Mouse (Mus musculus): Measurements from ENCODE around the gene Hist1h3e. TPM values are rescaled to one million over a fixed set of nuclear protein-coding genes. Genes with fewer than 3 reads are reported as not detected.
"Not testable (repeated sequence)": the region's sequence is repeated elsewhere in the genome, so short reads cannot be mapped to it uniquely, and the experiment has no call there.

Hist1h3e gene
- total RNA-seq (2017), result 153 and 296 TPM in 2 replicates

GRCm38 (mm10) chr13:23561883-23562659, at the start of gene Hist1h3e:
Gene Hist1h3e (minus strand): TSS chr13:23562369.
- peak; percentile 89 to 94 for ATAC-seq (replicated peaks in 1 of 2; ENCODE audit: insufficient read depth in 1 of 2, low FRiP score in 2 of 2, low TSS enrichment in 1 of 2, low read depth in 1 of 2, poor library complexity in 2 of 2, severe bottlenecking in 2 of 2)

- no peak for ATAC-seq (replicated peaks in 1 of 2; ENCODE audit: insufficient read depth in 1 of 2, low FRiP score in 2 of 2, low TSS enrichment in 1 of 2, low read depth in 1 of 2, poor library complexity in 2 of 2, severe bottlenecking in 2 of 2)
Observed at GRCm38 (mm10) chr13:23611638-23612037, 49.5 kb upstream of the Hist1h3e start.

DNA sequence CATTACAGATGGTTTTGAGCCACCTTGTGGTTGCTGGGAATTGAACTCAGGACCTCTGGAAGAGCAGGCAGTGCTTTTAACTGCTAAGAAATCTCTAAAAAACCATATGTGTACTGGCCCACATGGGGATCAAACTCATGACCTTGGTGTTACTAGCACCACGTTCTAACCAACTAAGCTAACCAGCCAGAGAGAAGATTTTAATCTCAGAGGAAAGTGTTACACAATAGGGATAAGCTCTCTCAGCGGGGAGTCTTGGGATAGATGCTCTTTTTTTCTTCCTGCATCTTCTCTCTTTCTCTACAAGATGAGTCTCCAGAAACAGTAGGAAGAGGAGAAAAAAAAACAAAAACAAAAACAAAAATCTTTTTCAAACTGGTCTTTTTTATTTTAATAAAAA, 48.2 kb upstream of the Hist1h3e start:
- ATAC-seq (replicated peaks in 1 of 2; ENCODE audit: insufficient read depth in 1 of 2, low FRiP score in 2 of 2, low TSS enrichment in 1 of 2, low read depth in 1 of 2, poor library complexity in 2 of 2, severe bottlenecking in 2 of 2), result no peak

- no peak for ATAC-seq (replicated peaks in 1 of 2; ENCODE audit: insufficient read depth in 1 of 2, low FRiP score in 2 of 2, low TSS enrichment in 1 of 2, low read depth in 1 of 2, poor library complexity in 2 of 2, severe bottlenecking in 2 of 2)
Observed at GRCm38 (mm10) chr13:23609844-23610243, 47.7 kb upstream of the Hist1h3e start.

- no peak; a peak in 1 of 4 replicates for ATAC-seq (replicated peaks in 1 of 2; ENCODE audit: insufficient read depth in 1 of 2, low FRiP score in 2 of 2, low TSS enrichment in 1 of 2, low read depth in 1 of 2, poor library complexity in 2 of 2, severe bottlenecking in 2 of 2)
Observed at GRCm38 (mm10) chr13:23609209-23609608, 47.0 kb upstream of the Hist1h3e start.

DNA sequence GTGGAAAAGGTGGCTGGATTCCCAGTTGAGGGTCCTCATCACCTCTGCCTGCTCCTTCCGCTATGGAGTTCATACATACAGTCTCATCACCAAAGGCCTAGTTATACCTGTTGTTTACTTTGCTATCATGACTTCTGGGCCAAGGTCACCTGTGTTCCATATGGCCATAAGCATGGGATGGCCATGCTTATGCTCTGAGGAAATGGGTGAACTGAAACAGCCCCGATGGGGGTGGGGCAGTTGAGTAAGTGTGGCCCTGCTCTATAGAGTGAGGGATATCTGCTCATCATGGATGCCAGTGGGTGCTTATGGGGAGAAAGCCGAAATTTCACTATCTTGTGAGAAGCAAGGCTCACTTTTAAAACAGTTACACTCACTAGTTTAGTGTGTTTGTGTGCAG, 42.9 kb upstream of the Hist1h3e start:
- ATAC-seq (replicated peaks in 1 of 2; ENCODE audit: insufficient read depth in 1 of 2, low FRiP score in 2 of 2, low TSS enrichment in 1 of 2, low read depth in 1 of 2, poor library complexity in 2 of 2, severe bottlenecking in 2 of 2), result no peak

DNA sequence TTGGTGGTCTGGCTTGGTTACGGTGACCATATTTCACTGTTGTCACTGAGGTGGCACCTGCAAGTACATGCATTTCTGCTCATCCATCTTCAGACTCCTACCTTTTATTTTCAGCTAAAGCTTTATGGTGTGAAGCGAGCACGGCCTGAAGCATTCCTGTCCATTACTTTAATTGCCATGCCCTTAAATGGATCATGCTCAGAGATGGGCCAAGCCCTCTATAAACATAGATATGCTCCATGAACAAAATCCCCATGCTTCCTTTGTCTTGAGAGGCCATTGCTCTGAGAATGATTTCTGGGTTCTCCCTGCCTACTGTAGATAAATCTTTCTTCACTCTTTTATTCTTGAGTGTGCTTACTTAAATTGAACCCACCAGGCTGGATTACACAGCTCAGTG, 42.3 kb upstream of the Hist1h3e start:
- no peak for ATAC-seq (replicated peaks in 1 of 2; ENCODE audit: insufficient read depth in 1 of 2, low FRiP score in 2 of 2, low TSS enrichment in 1 of 2, low read depth in 1 of 2, poor library complexity in 2 of 2, severe bottlenecking in 2 of 2)

DNA sequence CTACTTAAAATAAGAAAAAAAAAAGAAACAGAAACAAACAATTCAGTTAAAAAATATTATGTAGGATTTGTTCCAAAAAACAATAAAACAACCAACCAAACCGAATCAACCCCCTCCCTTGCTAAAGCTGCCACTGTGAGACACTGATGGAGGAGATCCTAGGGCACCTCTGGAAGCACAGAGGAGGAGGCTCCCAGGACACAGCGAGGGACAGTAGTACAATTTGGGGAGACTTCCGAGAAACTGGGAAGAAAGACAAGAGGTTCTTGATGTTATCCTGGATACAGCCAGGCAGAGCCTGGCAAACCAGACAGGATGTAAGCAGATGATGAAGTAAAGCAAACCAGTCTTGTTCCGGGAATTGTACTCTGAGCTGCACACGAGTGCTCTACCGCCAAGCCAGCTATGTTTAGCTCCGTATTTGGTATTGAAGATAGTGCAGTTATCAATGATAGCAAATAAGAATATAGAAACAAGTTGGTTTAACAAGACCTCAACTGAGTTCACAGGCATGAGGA, 41.1 kb upstream of the Hist1h3e start:
- ATAC-seq (replicated peaks in 1 of 2; ENCODE audit: insufficient read depth in 1 of 2, low FRiP score in 2 of 2, low TSS enrichment in 1 of 2, low read depth in 1 of 2, poor library complexity in 2 of 2, severe bottlenecking in 2 of 2), result no peak

GRCm38 (mm10) chr13:23597957-23598356, 35.8 kb upstream of the Hist1h3e start:
- ATAC-seq (replicated peaks in 1 of 2; ENCODE audit: insufficient read depth in 1 of 2, low FRiP score in 2 of 2, low TSS enrichment in 1 of 2, low read depth in 1 of 2, poor library complexity in 2 of 2, severe bottlenecking in 2 of 2), result peak; percentile 34 to 74; a peak in 3 of 4 replicates

DNA sequence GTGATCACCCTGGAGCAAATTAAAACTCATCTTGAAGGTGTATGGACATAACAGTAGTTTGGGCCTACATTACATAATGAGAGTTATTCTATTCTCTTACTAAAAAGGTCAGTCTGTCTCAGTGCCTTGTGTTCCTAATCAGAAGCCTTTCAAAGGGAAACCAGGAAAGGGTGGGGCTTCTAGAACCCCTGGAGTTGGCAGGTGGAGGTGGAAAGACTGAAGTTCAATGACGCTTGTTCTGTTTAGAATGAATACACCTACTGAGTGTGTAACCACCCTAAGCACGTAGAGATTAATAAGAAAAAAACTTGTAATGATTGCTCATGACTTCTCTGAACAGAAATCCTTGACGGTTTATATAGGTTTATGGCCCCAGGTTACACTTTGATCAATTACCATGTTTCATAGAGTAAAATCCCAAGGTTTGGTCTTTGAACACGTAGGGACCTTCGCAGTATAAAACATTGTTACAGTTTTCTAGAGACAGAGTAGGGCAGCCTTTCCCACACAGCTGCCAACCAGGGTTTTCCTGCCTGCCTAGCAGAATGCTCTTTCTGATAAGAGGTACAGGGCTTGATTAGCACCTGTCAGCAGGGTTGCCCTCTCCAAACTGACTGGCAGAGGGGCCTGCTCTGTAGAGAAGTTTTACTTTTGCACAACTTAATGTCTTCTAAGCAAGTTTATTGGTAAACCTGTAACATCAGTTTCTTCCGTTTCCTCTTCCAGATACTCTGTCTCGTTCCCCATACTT, 33.6 kb upstream of the Hist1h3e start:
- no peak; a peak in 1 of 4 replicates for ATAC-seq (replicated peaks in 1 of 2; ENCODE audit: insufficient read depth in 1 of 2, low FRiP score in 2 of 2, low TSS enrichment in 1 of 2, low read depth in 1 of 2, poor library complexity in 2 of 2, severe bottlenecking in 2 of 2)

DNA sequence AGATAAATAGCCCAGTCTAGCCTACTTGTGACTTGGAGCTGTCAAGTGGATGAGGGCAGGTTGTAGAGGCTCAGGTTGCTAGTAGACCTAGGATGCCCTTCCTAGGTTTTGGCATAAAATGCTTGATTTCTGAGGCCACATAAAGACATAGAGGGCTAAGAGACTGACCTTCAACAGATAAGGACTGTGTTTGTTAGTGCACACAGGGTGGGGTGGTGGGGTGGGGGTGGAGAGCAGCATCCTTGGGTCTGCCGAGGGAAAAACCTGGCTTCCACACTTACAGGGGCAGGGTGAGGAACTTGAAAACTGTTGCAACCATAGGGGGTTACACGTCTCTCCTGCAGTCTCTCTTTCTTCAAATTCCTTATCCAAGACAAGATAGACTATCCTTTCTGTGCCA, 33.0 kb upstream of the Hist1h3e start:
- no peak for ATAC-seq (replicated peaks in 1 of 2; ENCODE audit: insufficient read depth in 1 of 2, low FRiP score in 2 of 2, low TSS enrichment in 1 of 2, low read depth in 1 of 2, poor library complexity in 2 of 2, severe bottlenecking in 2 of 2)

DNA sequence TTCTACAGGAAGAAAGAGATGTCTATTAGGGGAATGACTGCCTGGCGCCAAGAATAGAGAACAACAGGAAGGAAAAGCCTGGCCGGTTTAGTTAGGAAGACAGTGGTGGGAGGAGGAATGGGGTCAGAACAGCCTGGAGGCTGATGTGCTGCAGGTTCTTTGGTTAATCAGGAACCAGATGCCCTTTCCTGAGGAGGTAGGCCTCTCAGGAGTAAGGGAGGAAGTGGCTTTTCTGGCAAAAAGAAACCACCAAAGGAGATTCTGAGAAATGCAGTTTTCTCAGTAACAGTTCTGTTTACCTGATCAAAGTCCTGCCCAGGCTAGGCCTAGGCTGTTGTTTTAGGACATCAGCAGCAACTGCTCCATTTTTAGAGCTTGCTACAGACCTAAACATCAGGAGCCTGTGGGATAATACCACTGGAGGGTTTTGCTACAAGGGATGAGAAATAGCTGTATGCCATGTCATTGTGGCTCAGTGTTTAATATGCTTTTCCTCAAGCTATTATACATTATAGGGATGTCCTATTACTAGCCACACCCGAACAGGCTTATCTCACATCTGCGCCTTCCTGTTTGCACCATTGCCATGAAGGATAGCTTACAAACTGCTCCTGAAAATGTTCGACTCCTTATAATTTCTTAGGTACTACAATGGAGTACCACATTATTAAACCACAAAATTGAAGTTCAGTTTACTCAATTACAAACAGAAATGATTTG, 31.0 kb upstream of the Hist1h3e start:
- peak; percentile 66 to 79 for ATAC-seq (replicated peaks in 1 of 2; ENCODE audit: insufficient read depth in 1 of 2, low FRiP score in 2 of 2, low TSS enrichment in 1 of 2, low read depth in 1 of 2, poor library complexity in 2 of 2, severe bottlenecking in 2 of 2)

GRCm38 (mm10) chr13:23592614-23593013, 30.4 kb upstream of the Hist1h3e start:
- no peak for ATAC-seq (replicated peaks in 1 of 2; ENCODE audit: insufficient read depth in 1 of 2, low FRiP score in 2 of 2, low TSS enrichment in 1 of 2, low read depth in 1 of 2, poor library complexity in 2 of 2, severe bottlenecking in 2 of 2)

GRCm38 (mm10) chr13:23591886-23592285, 29.7 kb upstream of the Hist1h3e start:
- not testable (repeated sequence) for ATAC-seq (replicated peaks in 1 of 2; ENCODE audit: insufficient read depth in 1 of 2, low FRiP score in 2 of 2, low TSS enrichment in 1 of 2, low read depth in 1 of 2, poor library complexity in 2 of 2, severe bottlenecking in 2 of 2)

GRCm38 (mm10) chr13:23591206-23591605, 29.0 kb upstream of the Hist1h3e start:
- ATAC-seq (replicated peaks in 1 of 2; ENCODE audit: insufficient read depth in 1 of 2, low FRiP score in 2 of 2, low TSS enrichment in 1 of 2, low read depth in 1 of 2, poor library complexity in 2 of 2, severe bottlenecking in 2 of 2), result no peak

DNA sequence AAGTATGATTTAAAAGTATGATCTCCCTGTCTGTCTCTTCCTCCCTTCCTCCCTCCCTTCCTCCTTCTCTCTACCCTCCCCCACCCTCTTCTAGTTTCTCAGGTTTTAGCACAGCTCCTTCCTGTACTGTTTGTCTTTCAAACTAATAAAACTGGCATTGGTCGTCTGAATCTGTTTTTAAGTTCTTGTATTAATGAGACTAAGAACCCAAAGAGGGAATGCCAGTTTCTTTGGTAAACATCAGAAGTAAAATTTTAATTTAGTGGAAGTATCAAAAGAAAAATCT, 24.7 kb upstream of the Hist1h3e start:
- no peak for ATAC-seq (replicated peaks in 1 of 2; ENCODE audit: insufficient read depth in 1 of 2, low FRiP score in 2 of 2, low TSS enrichment in 1 of 2, low read depth in 1 of 2, poor library complexity in 2 of 2, severe bottlenecking in 2 of 2)

DNA sequence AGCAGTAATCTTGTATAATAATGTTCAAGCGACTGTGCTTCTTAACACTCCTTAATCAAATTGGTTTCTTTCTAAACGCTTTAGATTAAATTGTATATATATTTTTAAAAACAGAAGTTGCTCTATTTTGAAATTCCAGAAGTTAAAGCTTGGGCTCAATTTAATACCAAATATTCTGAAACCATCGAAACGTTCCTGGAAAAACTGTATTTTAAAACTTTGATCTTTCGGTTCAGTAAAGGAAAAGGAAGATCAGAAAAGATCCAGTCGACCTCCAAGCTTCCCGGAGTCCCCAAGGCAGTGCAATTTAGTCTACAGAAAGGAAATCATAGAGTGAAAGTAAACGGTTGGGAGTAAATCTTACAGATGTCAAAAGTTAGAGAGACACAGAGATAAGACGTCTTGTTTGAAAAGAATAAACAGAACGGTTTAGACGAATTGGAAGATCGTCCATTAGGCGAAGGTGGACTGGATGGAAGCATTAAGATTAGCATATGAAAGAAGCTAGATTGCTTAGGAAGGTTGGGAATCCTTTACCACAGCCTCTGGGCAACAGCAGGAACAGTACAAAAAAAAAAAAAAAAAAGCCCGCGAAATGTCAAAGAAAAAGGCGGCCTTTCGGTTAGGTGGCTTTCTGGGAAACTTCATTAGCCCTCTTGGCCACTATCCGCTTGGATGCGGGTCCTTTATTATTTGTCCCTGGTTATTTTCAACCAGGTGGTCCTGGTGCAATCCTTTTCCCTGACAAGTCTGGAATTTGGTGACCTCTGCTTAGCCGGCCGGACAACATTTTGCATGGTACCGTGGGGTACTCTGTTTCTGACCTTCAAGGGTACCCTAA, 24.1 kb upstream of the Hist1h3e start:
- ATAC-seq (replicated peaks in 1 of 2; ENCODE audit: insufficient read depth in 1 of 2, low FRiP score in 2 of 2, low TSS enrichment in 1 of 2, low read depth in 1 of 2, poor library complexity in 2 of 2, severe bottlenecking in 2 of 2), result no peak

Data from hematopoietic stem cell, adult 5-6 weeks (primary cell).